Mouse (Mus musculus): Measurements from ENCODE around the gene Cyfip2. TPM values are rescaled to one million over a fixed set of nuclear protein-coding genes. Genes with fewer than 3 reads are reported as not detected.
A peak's percentile ranks its signal among the peaks of the same experiment; 100 is the strongest.
"Not testable (repeated sequence)": the region's sequence is repeated elsewhere in the genome, so short reads cannot be mapped to it uniquely, and the experiment has no call there.

Gene Cyfip2
- total RNA-seq, 2 experiments from 2014 or later: 55.8 to 56.7 TPM

GRCm38 (mm10) chr11:46201636-46202546 is 110.8 kb downstream of the Cyfip2 start:
- no peak for DNase-seq (ENCODE audit: low spot score in 2 of 2)

DNA sequence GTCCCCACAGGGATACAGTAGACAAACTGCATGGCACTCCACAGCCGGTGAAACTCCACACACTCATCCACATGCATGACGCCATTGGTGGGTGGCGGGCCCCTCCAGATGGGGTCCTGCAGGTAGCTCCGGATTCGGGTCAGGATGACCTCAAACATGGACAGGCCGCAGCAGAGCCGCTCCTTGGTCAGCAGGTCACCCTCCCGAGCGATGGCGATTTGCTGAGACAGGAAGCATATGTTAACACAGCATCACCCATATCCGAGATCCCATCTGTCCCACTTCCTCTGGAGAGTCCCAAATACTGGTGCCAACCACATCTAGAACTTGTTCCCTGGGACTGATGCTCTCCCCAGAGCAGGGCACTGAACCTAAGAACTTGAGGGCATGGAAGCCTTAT is 112.0 kb downstream of the Cyfip2 start:
- DNase-seq (ENCODE audit: low spot score in 2 of 2): no peak

- no peak for DNase-seq (ENCODE audit: low spot score in 2 of 2)
Observed at GRCm38 (mm10) chr11:46194175-46194574, 118.5 kb downstream of the Cyfip2 start.

- no peak for DNase-seq (ENCODE audit: low spot score in 2 of 2)
Observed at GRCm38 (mm10) chr11:46188283-46188682, 124.4 kb downstream of the Cyfip2 start.

- DNase-seq (ENCODE audit: low spot score in 2 of 2): no peak
Observed at GRCm38 (mm10) chr11:46185486-46185885, 127.2 kb downstream of the Cyfip2 start.

GRCm38 (mm10) chr11:46184946-46185345 is 127.7 kb downstream of the Cyfip2 start:
- no peak for DNase-seq (ENCODE audit: low spot score in 2 of 2)

GRCm38 (mm10) chr11:46182031-46182430 is 130.6 kb downstream of the Cyfip2 start:
- not testable (repeated sequence) for DNase-seq (ENCODE audit: low spot score in 2 of 2)

DNA sequence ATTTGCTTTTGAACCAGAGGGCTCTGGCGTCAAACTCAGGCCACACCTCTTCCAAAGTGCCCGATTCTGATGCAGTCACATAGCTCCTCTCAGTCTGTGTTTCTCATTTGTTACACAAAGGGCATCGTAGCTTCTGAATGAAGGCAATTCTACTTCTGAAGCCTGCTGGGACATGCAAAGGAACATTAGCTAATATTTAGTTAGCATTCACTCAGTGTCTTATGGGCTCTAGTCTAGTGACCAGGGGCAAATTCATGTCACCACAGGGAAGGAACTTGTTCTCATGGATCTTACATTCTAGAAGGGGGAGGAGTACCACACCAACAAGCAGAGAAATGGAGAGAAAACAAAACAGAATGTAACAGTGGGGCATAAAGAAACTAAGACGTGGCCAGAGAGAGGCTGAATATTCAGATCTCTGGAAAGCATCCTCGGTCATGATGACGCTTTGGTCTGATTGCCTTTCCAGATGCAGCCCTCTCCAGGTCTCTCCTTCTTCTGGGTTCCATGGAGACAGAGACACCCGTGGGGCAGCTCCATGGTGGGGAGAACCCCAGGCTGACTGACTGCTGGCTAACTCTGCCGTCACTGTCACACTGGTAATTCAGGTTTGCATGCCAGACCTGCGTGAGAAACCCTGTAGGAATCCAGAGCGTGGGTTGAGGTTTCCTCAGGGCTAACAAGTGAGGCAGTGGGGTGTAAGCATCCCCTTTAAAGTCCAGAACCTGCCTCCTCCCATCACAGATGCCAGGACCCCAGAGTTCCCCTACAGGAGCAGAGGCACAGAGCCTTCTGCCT is 135.2 kb downstream of the Cyfip2 start:
- DNase-seq (ENCODE audit: low spot score in 2 of 2): no peak

- DNase-seq (ENCODE audit: low spot score in 2 of 2): no peak
Observed at GRCm38 (mm10) chr11:46176155-46176554, 136.5 kb downstream of the Cyfip2 start.

DNA sequence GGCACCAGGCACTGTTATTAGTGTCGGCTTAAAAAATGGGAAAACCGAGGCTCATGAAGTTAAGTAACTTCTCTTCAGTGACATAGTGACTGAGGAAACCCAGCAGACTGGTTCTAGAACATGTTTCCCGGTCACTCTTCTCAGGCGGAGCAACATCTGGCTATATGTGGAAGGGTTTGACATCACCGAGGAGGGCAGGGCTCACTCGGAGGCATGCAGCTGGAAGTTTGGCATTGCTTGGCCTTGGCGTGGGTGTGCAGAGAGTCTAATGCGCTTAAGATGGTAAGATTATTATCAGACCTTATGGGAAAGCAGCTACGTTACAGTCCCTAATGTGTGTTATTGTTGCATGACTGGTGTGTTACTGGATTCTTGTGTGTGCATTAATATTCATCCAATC is 140.5 kb downstream of the Cyfip2 start:
- no peak for DNase-seq (ENCODE audit: low spot score in 2 of 2)

DNA sequence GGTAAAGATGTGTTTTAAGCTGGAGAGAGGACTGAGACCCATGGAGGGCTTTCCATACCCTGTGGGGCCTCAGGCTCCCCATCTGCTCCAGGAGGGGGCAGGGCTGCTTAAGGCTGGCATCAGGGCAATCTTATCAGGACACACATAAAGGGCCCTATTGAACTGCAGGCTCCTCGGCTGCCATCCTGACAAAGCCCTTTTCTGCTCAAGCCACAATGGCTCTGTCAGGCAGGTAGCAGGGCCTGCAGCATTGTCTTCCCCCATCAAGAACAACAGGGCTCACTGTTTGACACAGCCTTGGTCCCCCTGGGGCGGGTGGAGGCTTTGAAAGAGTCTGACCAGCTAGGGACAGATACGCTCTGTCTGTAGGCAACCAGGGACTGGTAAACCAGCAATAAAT is 142.8 kb downstream of the Cyfip2 start:
- no peak for DNase-seq (ENCODE audit: low spot score in 2 of 2)

- DNase-seq (ENCODE audit: low spot score in 2 of 2): no peak
Observed at GRCm38 (mm10) chr11:46168506-46168905, 144.2 kb downstream of the Cyfip2 start.

- DNase-seq (ENCODE audit: low spot score in 2 of 2): peak in 1 of 2 experiments; percentile 6
Observed at GRCm38 (mm10) chr11:46165866-46166585, 146.6 kb downstream of the Cyfip2 start, which contains the start of gene Nipal4. TSS of gene Nipal4 (minus strand) at chr11:46166508.

GRCm38 (mm10) chr11:46157462-46157861 is 155.2 kb downstream of the Cyfip2 start:
- DNase-seq (ENCODE audit: low spot score in 2 of 2): no peak

DNA sequence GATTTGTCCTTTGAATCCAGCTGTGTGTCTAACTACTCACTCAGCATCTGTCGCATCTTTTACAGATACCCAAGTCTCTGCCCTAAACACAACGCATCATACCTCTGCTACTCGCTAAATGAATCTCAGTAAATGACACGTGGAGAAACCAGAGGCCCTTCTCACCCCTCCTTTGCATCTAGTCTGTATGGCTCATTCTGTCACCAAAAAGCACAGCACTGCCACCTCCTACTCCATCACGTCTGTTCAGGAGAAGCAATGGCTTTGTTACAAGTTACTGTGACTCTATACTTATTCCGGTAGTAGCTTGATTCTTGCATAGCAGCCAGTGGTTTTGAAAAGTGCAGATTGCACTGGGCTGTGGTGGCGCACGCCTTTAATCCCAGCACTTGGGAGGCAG is 155.7 kb downstream of the Cyfip2 start:
- DNase-seq (ENCODE audit: low spot score in 2 of 2): no peak

- DNase-seq (ENCODE audit: low spot score in 2 of 2): no peak
Observed at GRCm38 (mm10) chr11:46146619-46147018, 166.0 kb downstream of the Cyfip2 start.

GRCm38 (mm10) chr11:46145163-46145875 is 167.3 kb downstream of the Cyfip2 start:
- no peak for DNase-seq (ENCODE audit: low spot score in 2 of 2)

Data from adrenal gland, postnatal 4 days (tissue).